Mouse (Mus musculus) cortical plate, adult 2 months (tissue): ENCODE data around the gene Fzr1.

Experiments used
- CTCF ChIP-seq: fragments of 200-500 bp; IDR thresholded peaks from 2 replicates; pipeline ENCODE4 v1.5.1; 2011; ENCODE audit warnings: mild to moderate bottlenecking, control low read depth, low read length; ENCODE audit not compliant: insufficient read depth; ENCODE audit errors: extremely low read depth
- POLR2A ChIP-seq: fragments of 200-500 bp; IDR thresholded peaks from 2 replicates; pipeline ENCODE4 v1.6.1; 2011; ENCODE audit warnings: mild to moderate bottlenecking, low read length, control low read depth; ENCODE audit not compliant: insufficient read depth; ENCODE audit errors: extremely low read depth

GRCm38 (mm10) chr10:81365073-81365472 lies 13.2 kb downstream of the Fzr1 start:
- TF ChIP-seq CTCF, result no peak
- 0 out of 2 replicates have a peak, but pooled peaks have one; percentile 20 for TF ChIP-seq POLR2A
